Mouse (Mus musculus): ENCODE results near the gene Olfr1116. TPM values are rescaled to one million over a fixed set of nuclear protein-coding genes. Genes with fewer than 3 reads are reported as not detected.
"Not testable (repeated sequence)": the region's sequence is repeated elsewhere in the genome, so short reads cannot be mapped to it uniquely, and the experiment has no call there.

Olfr1116 gene
- polyA plus RNA-seq (2012; fragmentation: generic; extraction: Trizol), result not detected

GRCm38 (mm10) chr2:87267234-87267633, at the start of gene Olfr1116:
TSS of gene Olfr1116 (plus strand) at chr2:87267534.
- H3K4me2 ChIP-seq (ENCODE audit: low read depth), result no peak within 1 kb of the TSS

GRCm38 (mm10) chr2:87247713-87248112, 19.6 kb upstream of the Olfr1116 start, which contains the start of gene Olfr1115:
TSS of gene Olfr1115 (plus strand) at chr2:87248013.
- Histone ChIP-seq H3K4me2 (ENCODE audit: low read depth) (no peak within 1 kb of the TSS), H3K36me3 (ENCODE audit: control insufficient read depth, insufficient read depth) (no peaks in the 10 kb centered on the region), H3ac (ENCODE audit: control insufficient read depth, insufficient read length) (no peak within 1 kb of the TSS), H3K4me3 (no peak within 1 kb of the TSS), H3K79me2 (ENCODE audit: control insufficient read depth, insufficient read depth) (no peaks in the 10 kb centered on the region), H3K27me3 (ENCODE audit: control insufficient read depth, insufficient read depth, insufficient read length) (no peaks in the 10 kb centered on the region)
- no peak for TF ChIP-seq MYOD1 (IDR thresholded peaks at IDR 0.05; ENCODE audit: control insufficient read depth in 1 of 3, insufficient read length in 2 of 3, low read depth in 2 of 3)
- TF ChIP-seq MAX (IDR thresholded peaks at IDR 0.05; ENCODE audit: low read depth), result no peak
- TF ChIP-seq USF1 (IDR thresholded peaks at IDR 0.05; ENCODE audit: low read depth), result no peak
- no peak for TF ChIP-seq CEBPB (IDR thresholded peaks at IDR 0.05; ENCODE audit: insufficient read depth, poor library complexity, severe bottlenecking)
- TF ChIP-seq E2F4 (IDR thresholded peaks at IDR 0.05; ENCODE audit: insufficient read depth), result no peak
- TF ChIP-seq SRF (IDR thresholded peaks at IDR 0.05; ENCODE audit: control insufficient read depth, insufficient read length, low read depth), result no peak
- TF ChIP-seq MYOG (IDR thresholded peaks at IDR 0.05; ENCODE audit: control insufficient read depth in 1 of 3, insufficient read depth in 1 of 3, insufficient read length in 2 of 3, low read depth in 2 of 3), result no peak
- TF ChIP-seq TCF3 (IDR thresholded peaks at IDR 0.05; ENCODE audit: insufficient read length, low read depth), result no peak
- TF ChIP-seq REST (IDR thresholded peaks at IDR 0.05; ENCODE audit: insufficient read depth, insufficient read length), result no peak
- TF ChIP-seq POLR2AphosphoS2 (IDR thresholded peaks at IDR 0.05; ENCODE audit: insufficient read length, low read depth), result no peak

More at GRCm38 (mm10) chr2:87267234-87267633, at the start of gene Olfr1116:
- Histone ChIP-seq H3K79me2 (ENCODE audit: control insufficient read depth, insufficient read depth) (no peaks in the 10 kb centered on the region), H3K4me3 (no peak within 1 kb of the TSS), H3K27me3 (ENCODE audit: control insufficient read depth, insufficient read depth, insufficient read length) (no peaks in the 10 kb centered on the region), H3ac (ENCODE audit: control insufficient read depth, insufficient read length) (no peak within 1 kb of the TSS), H3K36me3 (ENCODE audit: control insufficient read depth, insufficient read depth) (no peaks in the 10 kb centered on the region)
- TF ChIP-seq USF1 (IDR thresholded peaks at IDR 0.05; ENCODE audit: low read depth), result no peak
- no peak for TF ChIP-seq MAX (IDR thresholded peaks at IDR 0.05; ENCODE audit: low read depth)
- TF ChIP-seq POLR2A (IDR thresholded peaks at IDR 0.05; ENCODE audit: insufficient read length, low read depth), result no peak
- no peak for TF ChIP-seq TCF12 (IDR thresholded peaks at IDR 0.05; ENCODE audit: insufficient read depth, poor library complexity, severe bottlenecking)
- no peak for TF ChIP-seq MYOD1 (IDR thresholded peaks at IDR 0.05; ENCODE audit: control insufficient read depth in 1 of 3, insufficient read length in 2 of 3, low read depth in 2 of 3)
- TF ChIP-seq CEBPB (IDR thresholded peaks at IDR 0.05; ENCODE audit: insufficient read depth, poor library complexity, severe bottlenecking), result no peak
- no peak for TF ChIP-seq REST (IDR thresholded peaks at IDR 0.05; ENCODE audit: insufficient read depth, insufficient read length)
- TF ChIP-seq SRF (IDR thresholded peaks at IDR 0.05; ENCODE audit: control insufficient read depth, insufficient read length, low read depth), result no peak
- TF ChIP-seq TCF3 (IDR thresholded peaks at IDR 0.05; ENCODE audit: insufficient read length, low read depth), result no peak
- no peak for TF ChIP-seq POLR2AphosphoS2 (IDR thresholded peaks at IDR 0.05; ENCODE audit: insufficient read length, low read depth)
- no peak for TF ChIP-seq MYOG (IDR thresholded peaks at IDR 0.05; ENCODE audit: control insufficient read depth in 1 of 3, insufficient read depth in 1 of 3, insufficient read length in 2 of 3, low read depth in 2 of 3)
- no peak for TF ChIP-seq E2F4 (IDR thresholded peaks at IDR 0.05; ENCODE audit: insufficient read depth)

- H3K4me3 ChIP-seq; H3ac ChIP-seq (ENCODE audit: control insufficient read depth, insufficient read length); H3K4me2 ChIP-seq (ENCODE audit: low read depth); H3K36me3 ChIP-seq (ENCODE audit: control insufficient read depth, insufficient read depth); H3K27me3 ChIP-seq (ENCODE audit: control insufficient read depth, insufficient read depth, insufficient read length); H3K79me2 ChIP-seq (ENCODE audit: control insufficient read depth, insufficient read depth): not testable (repeated sequence)
These were observed 26.6 kb downstream of the Olfr1116 start for GRCm38 (mm10) chr2:87293977-87294376.

- no peaks in the 10 kb centered on the region for H3K27me3 ChIP-seq (ENCODE audit: control insufficient read depth, insufficient read depth, insufficient read length)
- H3K79me2 ChIP-seq (ENCODE audit: control insufficient read depth, insufficient read depth), result no peaks in the 10 kb centered on the region
- H3ac ChIP-seq (ENCODE audit: control insufficient read depth, insufficient read length), result no peak within 1 kb of the TSS
- TF ChIP-seq SRF (IDR thresholded peaks at IDR 0.05; ENCODE audit: control insufficient read depth, insufficient read length, low read depth), result no peak
- TF ChIP-seq USF1 (IDR thresholded peaks at IDR 0.05; ENCODE audit: low read depth), result no peak
- TF ChIP-seq MYOD1 (IDR thresholded peaks at IDR 0.05; ENCODE audit: control insufficient read depth in 1 of 3, insufficient read length in 2 of 3, low read depth in 2 of 3), result no peak
- TF ChIP-seq POLR2AphosphoS2 (IDR thresholded peaks at IDR 0.05; ENCODE audit: insufficient read length, low read depth), result no peak
- TF ChIP-seq MAX (IDR thresholded peaks at IDR 0.05; ENCODE audit: low read depth), result no peak
- no peak for TF ChIP-seq MYOG (IDR thresholded peaks at IDR 0.05; ENCODE audit: control insufficient read depth in 1 of 3, insufficient read depth in 1 of 3, insufficient read length in 2 of 3, low read depth in 2 of 3)
- TF ChIP-seq TCF12 (IDR thresholded peaks at IDR 0.05; ENCODE audit: insufficient read depth, poor library complexity, severe bottlenecking), result no peak
- no peak for TF ChIP-seq TCF3 (IDR thresholded peaks at IDR 0.05; ENCODE audit: insufficient read length, low read depth)
- TF ChIP-seq POLR2A (IDR thresholded peaks at IDR 0.05; ENCODE audit: insufficient read length, low read depth), result no peak
- no peak within 1 kb of the TSS for H3K4me3 ChIP-seq
- no peak within 1 kb of the TSS for H3K4me2 ChIP-seq (ENCODE audit: low read depth)
- H3K36me3 ChIP-seq (ENCODE audit: control insufficient read depth, insufficient read depth), result no peaks in the 10 kb centered on the region
These were observed 39.9 kb downstream of the Olfr1116 start, which contains the start of gene Olfr1118 for GRCm38 (mm10) chr2:87307281-87307680. TSS of gene Olfr1118 (plus strand) at chr2:87307581.

Other genes with a start within 250 kb of the Olfr1116 start
- not detected for gene Olfr1104, start 240.5 kb upstream of the Olfr1116 start, polyA plus RNA-seq (2012; fragmentation: generic; extraction: Trizol)
- not detected for gene Olfr1105, start 231.0 kb upstream of the Olfr1116 start, polyA plus RNA-seq (2012; fragmentation: generic; extraction: Trizol)
- gene Olfr1106, start 215.3 kb upstream of the Olfr1116 start, polyA plus RNA-seq (2012; fragmentation: generic; extraction: Trizol), result not detected
- not detected for gene Olfr1107, start 191.7 kb upstream of the Olfr1116 start, polyA plus RNA-seq (2012; fragmentation: generic; extraction: Trizol)
- not detected for gene Olfr1109, start 171.5 kb upstream of the Olfr1116 start, polyA plus RNA-seq (2012; fragmentation: generic; extraction: Trizol)
- gene Olfr259, start 153.0 kb upstream of the Olfr1116 start, polyA plus RNA-seq (2012; fragmentation: generic; extraction: Trizol), result not detected
- gene Olfr1110, start 127.2 kb upstream of the Olfr1116 start, polyA plus RNA-seq (2012; fragmentation: generic; extraction: Trizol), result not detected
- gene Olfr1111, start 114.9 kb upstream of the Olfr1116 start, polyA plus RNA-seq (2012; fragmentation: generic; extraction: Trizol), result not detected
- not detected for gene Olfr1112, start 79.7 kb upstream of the Olfr1116 start, polyA plus RNA-seq (2012; fragmentation: generic; extraction: Trizol)
- gene Olfr1113, start 58.6 kb upstream of the Olfr1116 start, polyA plus RNA-seq (2012; fragmentation: generic; extraction: Trizol), result not detected
- not detected for gene Olfr1115, start 19.5 kb upstream of the Olfr1116 start, polyA plus RNA-seq (2012; fragmentation: generic; extraction: Trizol)
- not detected for gene Olfr1118, start 40.0 kb downstream of the Olfr1116 start, polyA plus RNA-seq (2012; fragmentation: generic; extraction: Trizol)
- gene Olfr1120, start 87.3 kb downstream of the Olfr1116 start, polyA plus RNA-seq (2012; fragmentation: generic; extraction: Trizol), result not detected
- gene Olfr1121, start 102.4 kb downstream of the Olfr1116 start, polyA plus RNA-seq (2012; fragmentation: generic; extraction: Trizol), result not detected
- not detected for gene Olfr1122, start 118.3 kb downstream of the Olfr1116 start, polyA plus RNA-seq (2012; fragmentation: generic; extraction: Trizol)
- not detected for gene Olfr1123, start 149.1 kb downstream of the Olfr1116 start, polyA plus RNA-seq (2012; fragmentation: generic; extraction: Trizol)
- gene Olfr1124, start 162.7 kb downstream of the Olfr1116 start, polyA plus RNA-seq (2012; fragmentation: generic; extraction: Trizol), result not detected
- gene Olfr1126, start 186.4 kb downstream of the Olfr1116 start, polyA plus RNA-seq (2012; fragmentation: generic; extraction: Trizol), result not detected
- not detected for gene Pramel7, start 229.6 kb downstream of the Olfr1116 start, polyA plus RNA-seq (2012; fragmentation: generic; extraction: Trizol)
- not detected for gene Pramel6, start 239.0 kb downstream of the Olfr1116 start, polyA plus RNA-seq (2012; fragmentation: generic; extraction: Trizol)